Mouse (Mus musculus) neural tube, embryonic 11.5 days (tissue): ENCODE measurements around the gene 2810021J22Rik. TPM values are rescaled to one million over a fixed set of nuclear protein-coding genes. Genes with fewer than 3 reads are reported as not detected.

Experiments
- polyA plus RNA-seq: library from polyadenylated mRNA; unstranded; fragments of >200 nt; fragmentation: Nextera tagmentation; extraction: Ambion mirVana; gene quantifications from 2 replicates; pipeline ENCODE4 v1.2.1, GENCODE M21; 2014

2810021J22Rik gene
- polyA plus RNA-seq, 1 experiment from 2014 or later, result 13.0 TPM

Other genes starting within 250 kb of the 2810021J22Rik start
- gene Olfr323, start 236.7 kb upstream of the 2810021J22Rik start, polyA plus RNA-seq, result not detected in 2 replicates
- 0.31 and 0.39 TPM in 2 replicates for gene Trim58, start 226.8 kb upstream of the 2810021J22Rik start, polyA plus RNA-seq
- gene Olfr322, start 208.4 kb upstream of the 2810021J22Rik start, polyA plus RNA-seq, result not detected in 2 replicates
- gene Olfr320, start 186.1 kb upstream of the 2810021J22Rik start, polyA plus RNA-seq, result not detected in 2 replicates
- not detected in 2 replicates for gene Olfr319, start 168.1 kb upstream of the 2810021J22Rik start, polyA plus RNA-seq
- gene Olfr318, start 143.2 kb upstream of the 2810021J22Rik start, polyA plus RNA-seq, result not detected in 2 replicates
- gene Olfr317, start 128.0 kb upstream of the 2810021J22Rik start, polyA plus RNA-seq, result not detected in 2 replicates
- not detected in 2 replicates for gene Olfr316, start 114.5 kb upstream of the 2810021J22Rik start, polyA plus RNA-seq
- not detected in 2 replicates for gene Olfr315, start 94.0 kb upstream of the 2810021J22Rik start, polyA plus RNA-seq
- gene Olfr314, start 84.3 kb upstream of the 2810021J22Rik start, polyA plus RNA-seq, result not detected in 2 replicates
- 6.3 and 6.8 TPM in 2 replicates for gene Fam183b, start 65.3 kb upstream of the 2810021J22Rik start, polyA plus RNA-seq
- gene Olfr313, start 52.2 kb upstream of the 2810021J22Rik start, polyA plus RNA-seq, result not detected in 2 replicates
- not detected in 2 replicates for gene Olfr312, start 38.0 kb upstream of the 2810021J22Rik start, polyA plus RNA-seq
- not detected in 2 replicates for gene Olfr311, start 28.0 kb upstream of the 2810021J22Rik start, polyA plus RNA-seq
- gene Gm12258, start 20.1 kb upstream of the 2810021J22Rik start, polyA plus RNA-seq, result 16.0 and 19.9 TPM in 2 replicates
- gene Zfp39, start 37.0 kb downstream of the 2810021J22Rik start, polyA plus RNA-seq, result 6.1 and 7.2 TPM in 2 replicates
- gene Btnl10, start 50.7 kb downstream of the 2810021J22Rik start, polyA plus RNA-seq, result not detected in 2 replicates
- gene Rnf187, start 71.7 kb downstream of the 2810021J22Rik start, polyA plus RNA-seq, result 460 and 493 TPM in 2 replicates
- gene Hist3h2ba, start 81.7 kb downstream of the 2810021J22Rik start, polyA plus RNA-seq, result 75.5 and 84.8 TPM in 2 replicates
- 56.3 and 61.4 TPM in 2 replicates for gene Hist3h2a, start 87.5 kb downstream of the 2810021J22Rik start, polyA plus RNA-seq
- 0.74 and 0.88 TPM in 2 replicates for gene Trim17, start 87.5 kb downstream of the 2810021J22Rik start, polyA plus RNA-seq
- 19.5 and 20.8 TPM in 2 replicates for gene Trim11, start 110.9 kb downstream of the 2810021J22Rik start, polyA plus RNA-seq